Mouse (Mus musculus) liver, adult 2 months (tissue): ENCODE measurements around the gene Glis3. TPM values are rescaled to one million over a fixed set of nuclear protein-coding genes. Genes with fewer than 3 reads are reported as not detected.

ENCODE experiments used
- DNase-seq: peaks from one replicate; pipeline ENCODE4 v3.0.0-alpha.2; 2011; ENCODE audit warnings: low read depth, low spot score; ENCODE audit errors: extremely low read depth
- H3K27ac ChIP-seq: fragments of 200-500 bp; replicated peaks from 2 replicates; pipeline ENCODE4 v1.5.1; 2012; ENCODE audit warnings: low read depth, mild to moderate bottlenecking, control low read depth, inconsistent platforms, low read length; ENCODE audit not compliant: insufficient read depth
- H3K27me3 ChIP-seq: fragments of 200-500 bp; 2 replicates; pipeline ENCODE4 v1.6.1; 2012; ENCODE audit warnings: mild to moderate bottlenecking, moderate library complexity, low read length, inconsistent platforms; ENCODE audit not compliant: control insufficient read depth, insufficient read depth
- H3K36me3 ChIP-seq: fragments of 200-500 bp; 2 replicates; pipeline ENCODE4 v1.6.1; 2012; ENCODE audit warnings: low read length, inconsistent platforms; ENCODE audit not compliant: control insufficient read depth, insufficient read depth
- H3K4me1 ChIP-seq: fragments of 200-500 bp; 2 replicates; pipeline ENCODE4 v1.6.1; 2011; ENCODE audit warnings: low read length; ENCODE audit not compliant: control insufficient read depth, insufficient read depth
- H3K4me3 ChIP-seq: fragments of 200-500 bp; 2 replicates; pipeline ENCODE4 v1.5.1; 2011; ENCODE audit warnings: low read depth, mild to moderate bottlenecking, control low read depth, low read length, moderate library complexity; ENCODE audit not compliant: insufficient read depth
- H3K79me2 ChIP-seq: fragments of 200-500 bp; 2 replicates; pipeline ENCODE4 v1.6.1; 2012; ENCODE audit warnings: inconsistent platforms, mild to moderate bottlenecking, low read length, moderate library complexity; ENCODE audit not compliant: control insufficient read depth, insufficient read depth
- H3K9ac ChIP-seq: fragments of 200-500 bp; 2 replicates; pipeline ENCODE4 v1.6.1; 2012; ENCODE audit warnings: low read depth, mild to moderate bottlenecking, control low read depth, inconsistent platforms, low read length
- CTCF ChIP-seq: fragments of 200-500 bp; IDR thresholded peaks from 2 replicates; pipeline ENCODE4 v1.5.1; 2011; ENCODE audit warnings: low read depth, low read length, control low read depth
- POLR2A ChIP-seq: fragments of 200-500 bp; IDR thresholded peaks from 2 replicates; pipeline ENCODE4 v1.6.1; 2011; ENCODE audit warnings: low read length, control low read depth; ENCODE audit not compliant: insufficient read depth; ENCODE audit errors: extremely low read depth
- WGBS: fragments of 180-500 bp; shearing (Covaris S2); methylation state at CpG from one replicate; pipeline ENCODE4 v1.1.7; 2018; 5-methylcytosine and 5-hydroxymethylcytosine counted together
- polyA plus RNA-seq: library from polyadenylated mRNA; depleted of rRNA; stranded (reverse); fragments of >200 nt; gene quantifications from 2 replicates; pipeline ENCODE4 v1.2.3, GENCODE M21; 2012
- total RNA-seq: library from RNA; depleted of rRNA; stranded (reverse); fragments of >200 nt; gene quantifications from 2 replicates; pipeline ENCODE4 v1.2.3, GENCODE M21; 2014

Gene Glis3
- total and polyA plus RNA-seq, 2 experiments = 0.37 to 0.43 TPM

GRCm38 (mm10) chr19:28650836-28651235 lies 29.0 kb downstream of the Glis3 start:
- no peak for DNase-seq
- Histone ChIP-seq H3K79me2 (no peaks in the 10 kb centered on the region), H3K4me1 (no peaks in the 10 kb centered on the region), H3K36me3 (no peaks in the 10 kb centered on the region), H3K27me3 (peaks cover 7% of the 10 kb centered on the region; the same call in 1 of the 2 replicates), H3K27ac (no peak overlapping the region), H3K9ac (no peak overlapping the region), H3K4me3 (no peak overlapping the region)
- TF ChIP-seq POLR2A = no peak
- TF ChIP-seq CTCF = no peak
- WGBS = 82% methylated on average over 5 of the region's 5 CpGs

DNA sequence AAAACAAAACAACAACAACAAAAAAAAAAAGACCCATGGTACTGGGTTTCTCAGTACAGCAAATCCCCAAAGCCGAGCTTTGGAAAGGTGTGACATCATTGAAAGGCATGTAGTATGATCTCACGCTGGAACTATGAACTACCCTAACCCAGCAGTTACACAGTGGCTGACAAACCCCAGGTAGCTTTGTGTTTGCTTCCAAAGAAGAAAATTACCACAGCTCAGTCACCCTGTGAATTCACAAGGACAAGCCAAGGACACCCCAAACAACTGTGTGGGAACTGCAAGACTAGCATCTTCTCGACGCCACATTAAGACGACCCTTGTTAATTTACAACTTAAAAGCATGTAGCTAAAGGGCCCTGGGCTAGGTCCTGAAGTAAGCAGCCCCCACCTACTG lies 30.4 kb downstream of the Glis3 start:
- no peak for TF ChIP-seq CTCF
- TF ChIP-seq POLR2A = no peak
- no peak overlapping the region for H3K4me3 ChIP-seq
- no peaks in the 10 kb centered on the region for H3K79me2 ChIP-seq
- H3K36me3 ChIP-seq = no peaks in the 10 kb centered on the region
- no peak overlapping the region for H3K27ac ChIP-seq
- no peak overlapping the region for H3K9ac ChIP-seq
- 83% methylated on average over 5 of the region's 5 CpGs for WGBS
- peaks cover 3% of the 10 kb centered on the region; the same call in 1 of the 2 replicates for H3K27me3 ChIP-seq
- DNase-seq = no peak
- no peaks in the 10 kb centered on the region for H3K4me1 ChIP-seq

DNA sequence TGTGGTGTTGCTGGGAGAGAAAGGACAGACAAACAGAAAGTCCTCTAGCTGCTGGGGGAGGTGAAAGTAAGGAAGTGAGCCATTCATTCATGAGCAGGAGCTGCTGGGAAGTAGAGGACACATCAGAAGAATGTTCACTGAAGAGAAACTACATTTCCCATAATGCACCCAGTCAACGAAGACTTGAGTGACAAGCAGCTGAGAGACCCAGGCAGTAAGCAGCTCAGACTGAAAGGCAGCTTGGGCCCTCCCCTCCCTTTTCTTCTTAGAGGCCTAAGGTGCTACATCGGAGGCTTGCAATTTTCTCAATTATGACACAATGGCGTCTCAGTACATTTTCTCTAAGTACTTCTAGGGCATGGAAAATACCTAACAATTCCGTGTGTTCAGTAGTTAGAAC lies 31.0 kb downstream of the Glis3 start:
- Histone ChIP-seq H3K27me3 (no peaks in the 10 kb centered on the region; the same call in 1 of the 2 replicates), H3K4me3 (no peak overlapping the region), H3K79me2 (no peaks in the 10 kb centered on the region), H3K9ac (no peak overlapping the region), H3K4me1 (no peaks in the 10 kb centered on the region), H3K27ac (no peak overlapping the region), H3K36me3 (no peaks in the 10 kb centered on the region)
- WGBS = 72% methylated on average over 4 of the region's 4 CpGs
- no peak for DNase-seq
- no peak for TF ChIP-seq CTCF

- no peaks in the 10 kb centered on the region; the same call in 1 of the 2 replicates for H3K27me3 ChIP-seq
- no peaks in the 10 kb centered on the region for H3K4me1 ChIP-seq
- no peak overlapping the region for H3K9ac ChIP-seq
- no peaks in the 10 kb centered on the region for H3K79me2 ChIP-seq
- no peak overlapping the region for H3K4me3 ChIP-seq
- TF ChIP-seq POLR2A = no peak
- TF ChIP-seq CTCF = no peak
- WGBS = 90% methylated on average over 6 of the region's 6 CpGs
- no peaks in the 10 kb centered on the region for H3K36me3 ChIP-seq
- DNase-seq = no peak
- H3K27ac ChIP-seq = no peak overlapping the region
Measured at GRCm38 (mm10) chr19:28647424-28647823, 32.5 kb downstream of the Glis3 start.

GRCm38 (mm10) chr19:28646286-28646685 lies 33.6 kb downstream of the Glis3 start:
- no peak overlapping the region for H3K27ac ChIP-seq

DNA sequence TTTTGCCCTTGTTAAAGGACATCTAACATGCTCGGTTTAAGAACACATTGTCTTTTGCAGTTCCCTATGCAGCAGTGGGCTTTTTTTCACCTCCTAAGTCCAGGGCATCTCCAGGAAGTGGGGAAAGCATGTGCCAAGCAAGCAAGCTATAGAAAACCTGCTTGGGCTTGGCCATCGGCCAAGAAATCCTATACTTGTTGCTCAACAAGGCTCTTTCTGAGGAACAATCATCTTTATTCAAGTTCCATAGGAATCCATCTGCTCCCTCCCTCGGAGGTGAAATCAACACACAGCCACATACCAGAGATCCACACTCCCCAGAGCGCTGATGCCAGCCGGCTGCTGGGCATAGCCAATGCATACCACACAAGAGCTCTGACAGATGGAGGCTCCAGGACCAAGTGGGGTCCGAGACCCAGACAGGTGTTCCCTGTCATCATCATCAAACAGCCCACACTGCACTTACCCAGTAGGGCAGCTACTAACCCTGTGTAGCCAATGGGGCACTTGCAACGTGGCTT lies 39.0 kb downstream of the Glis3 start:
- H3K36me3 ChIP-seq = no peaks in the 10 kb centered on the region
- no peaks in the 10 kb centered on the region for H3K79me2 ChIP-seq
- H3K4me3 ChIP-seq = no peak overlapping the region
- WGBS = 77% methylated on average over 7 of the region's 7 CpGs
- no peak overlapping the region for H3K9ac ChIP-seq
- no peaks in the 10 kb centered on the region; the same call in 1 of the 2 replicates for H3K27me3 ChIP-seq
- TF ChIP-seq CTCF (no peak), POLR2A (no peak)
- H3K4me1 ChIP-seq = no peaks in the 10 kb centered on the region
- no peak for DNase-seq
- no peak overlapping the region for H3K27ac ChIP-seq

More at GRCm38 (mm10) chr19:28646286-28646685, 33.6 kb downstream of the Glis3 start:
- Histone ChIP-seq H3K27me3 (no peaks in the 10 kb centered on the region; the same call in 1 of the 2 replicates), H3K36me3 (no peaks in the 10 kb centered on the region), H3K4me1 (no peaks in the 10 kb centered on the region), H3K9ac (no peak overlapping the region), H3K4me3 (no peak overlapping the region), H3K79me2 (no peaks in the 10 kb centered on the region)
- DNase-seq = no peak
- 68% methylated on average over 4 of the region's 4 CpGs for WGBS
- TF ChIP-seq CTCF = no peak
- no peak for TF ChIP-seq POLR2A
